Mouse (Mus musculus): ENCODE measurements at regions not wholly inside any gene's neighbourhood (a gene's known extent, or its start where the extent isn't known, plus 50 kb on each side); places are given as distances from the start of the nearest gene placed in this dataset.

DNA sequence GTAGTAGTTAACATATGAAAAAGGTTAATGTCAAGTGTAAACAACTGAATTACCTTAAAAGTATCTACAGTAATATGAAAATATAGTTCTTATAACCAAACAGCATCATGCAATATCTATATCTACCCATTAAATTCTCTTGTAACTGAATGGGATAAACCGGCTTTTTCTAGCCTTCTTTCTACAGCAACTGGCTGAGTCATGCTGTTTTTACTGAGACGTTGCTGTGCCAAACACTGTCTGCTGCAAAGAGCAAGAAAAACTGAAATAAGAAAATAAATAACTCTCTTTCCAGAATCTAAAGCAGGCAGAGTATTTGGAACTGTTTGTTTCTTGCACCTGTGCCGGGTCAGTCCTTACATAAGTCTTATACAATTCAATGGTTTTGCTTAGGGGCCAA, 74.0 kb downstream of the Nxf2 start:
- ATAC-seq (replicated peaks; ENCODE audit: poor library complexity) = no peak

GRCm38 (mm10) chrX:134889634-134890033, 74.9 kb downstream of the Nxf2 start:
- no peak for ATAC-seq (replicated peaks; ENCODE audit: poor library complexity)

DNA sequence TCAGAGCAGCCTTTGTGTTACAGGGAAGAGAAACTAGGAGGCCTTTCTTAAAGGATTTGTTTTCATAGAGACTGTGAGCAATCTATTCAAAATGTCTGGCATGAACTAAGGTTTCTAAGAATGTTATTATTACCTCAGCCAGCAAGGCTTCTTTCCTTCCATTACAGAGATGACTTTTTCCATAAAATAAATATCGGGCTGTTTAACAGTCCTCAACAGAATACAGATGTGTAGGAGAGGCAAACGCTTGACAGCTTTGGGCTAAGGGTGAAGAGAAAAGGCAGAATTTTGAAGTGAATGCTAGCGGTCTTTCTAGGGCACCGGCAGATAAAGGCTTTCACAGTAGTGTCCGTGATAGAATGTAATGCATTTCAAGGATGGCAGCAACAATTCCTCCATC, 73.3 kb upstream of the Armcx2 start:
- ATAC-seq (replicated peaks; ENCODE audit: poor library complexity) = no peak

DNA sequence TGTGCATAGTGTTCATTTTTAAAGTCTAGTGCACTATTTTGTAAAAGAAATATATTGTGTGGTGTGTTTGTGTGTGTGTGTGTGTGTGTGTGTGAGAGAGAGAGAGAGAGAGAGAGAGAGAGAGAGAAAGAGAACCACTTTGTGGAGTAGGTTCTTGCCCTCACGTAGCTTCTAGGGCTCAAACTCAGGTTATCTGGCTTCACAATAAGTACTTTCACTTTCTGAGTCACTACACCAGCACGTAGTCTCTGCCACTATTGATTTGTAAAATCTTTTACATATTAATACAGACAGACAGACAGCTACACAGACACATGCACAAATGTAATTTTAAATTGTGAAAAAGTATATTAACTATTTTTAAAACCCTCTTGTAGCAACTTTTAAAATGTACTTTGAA, 70.9 kb upstream of the Armcx2 start:
- 0 out of 2 replicates have a peak, but pooled peaks have one; percentile 48 for ATAC-seq (replicated peaks; ENCODE audit: poor library complexity)

DNA sequence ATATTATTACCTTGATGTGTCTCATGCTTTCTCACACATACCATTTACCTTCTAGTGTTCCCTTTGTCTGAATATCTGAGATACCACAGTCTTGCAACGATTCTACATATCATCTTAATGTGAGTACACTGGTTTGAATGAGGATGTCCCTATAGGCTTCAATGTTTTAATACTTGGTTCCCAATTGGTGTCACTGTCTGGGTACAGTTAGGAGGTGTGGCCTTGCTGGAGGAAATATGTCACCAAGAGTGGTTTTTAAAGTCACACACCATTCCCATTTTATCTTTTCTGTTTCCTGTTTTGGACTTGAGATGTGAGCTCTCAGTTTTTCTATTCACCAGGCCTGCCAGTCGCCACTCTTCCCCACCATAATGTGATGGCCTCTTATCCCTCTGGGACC, 69.8 kb upstream of the Armcx2 start:
- peak; percentile 34; the same call in 1 of the 2 replicates for ATAC-seq (replicated peaks; ENCODE audit: poor library complexity)

- ATAC-seq (replicated peaks; ENCODE audit: poor library complexity) = no peak
Measured at GRCm38 (mm10) chrX:134874696-134875095, 65.7 kb upstream of the Armcx2 start.

DNA sequence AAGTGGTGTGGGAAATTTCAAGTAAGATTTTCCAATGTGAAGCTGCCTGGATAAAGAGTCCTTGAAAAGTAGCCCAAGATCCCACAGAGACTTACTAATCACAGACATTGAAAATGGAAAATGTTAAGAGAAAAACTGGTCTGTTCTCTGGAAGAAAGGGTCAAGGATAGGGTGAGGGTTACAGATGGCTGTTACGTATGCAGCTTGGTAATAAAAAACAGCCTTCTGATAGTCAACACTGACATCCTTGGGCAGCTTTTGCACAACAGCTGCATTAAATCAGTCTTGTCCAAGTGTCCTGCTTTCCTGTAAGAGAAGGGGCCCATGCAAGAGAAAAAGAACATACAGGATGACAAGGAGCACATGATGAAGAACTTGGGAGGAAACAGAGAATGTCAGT, 64.6 kb upstream of the Armcx2 start:
- ATAC-seq (replicated peaks; ENCODE audit: poor library complexity) = no peak

DNA sequence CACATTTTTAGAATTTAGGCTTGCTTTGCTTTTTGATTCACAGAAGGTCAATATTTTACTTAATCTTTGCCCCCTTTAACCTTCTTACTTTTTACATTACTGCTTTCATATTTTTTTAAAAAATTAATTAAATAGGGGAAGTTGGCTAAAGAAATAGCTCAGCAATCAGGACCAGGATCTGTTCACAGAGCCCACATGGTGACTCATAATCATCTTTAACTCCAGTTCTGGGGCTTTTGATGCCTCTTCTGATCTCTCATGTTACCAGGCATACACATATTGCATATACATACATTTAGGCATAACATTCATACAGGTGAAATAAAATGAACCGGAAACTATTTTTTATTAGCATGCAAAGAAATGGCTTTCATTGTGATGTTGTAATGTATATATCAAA, 52.6 kb upstream of the Armcx2 start:
- no peak for ATAC-seq (replicated peaks; ENCODE audit: poor library complexity)

All from megakaryocyte progenitor cell, adult 5-6 weeks (primary cell).